Mouse (Mus musculus): Measurements from ENCODE around the gene Unc119b.
"Not testable (repeated sequence)": the region's sequence is repeated elsewhere in the genome, so short reads cannot be mapped to it uniquely, and the experiment has no call there.

Unc119b gene

GRCm38 (mm10) chr5:115091015-115091414 is 43.8 kb downstream of the Unc119b start:
- no peak for DNase-seq (ENCODE audit: low read depth, low spot score)

DNA sequence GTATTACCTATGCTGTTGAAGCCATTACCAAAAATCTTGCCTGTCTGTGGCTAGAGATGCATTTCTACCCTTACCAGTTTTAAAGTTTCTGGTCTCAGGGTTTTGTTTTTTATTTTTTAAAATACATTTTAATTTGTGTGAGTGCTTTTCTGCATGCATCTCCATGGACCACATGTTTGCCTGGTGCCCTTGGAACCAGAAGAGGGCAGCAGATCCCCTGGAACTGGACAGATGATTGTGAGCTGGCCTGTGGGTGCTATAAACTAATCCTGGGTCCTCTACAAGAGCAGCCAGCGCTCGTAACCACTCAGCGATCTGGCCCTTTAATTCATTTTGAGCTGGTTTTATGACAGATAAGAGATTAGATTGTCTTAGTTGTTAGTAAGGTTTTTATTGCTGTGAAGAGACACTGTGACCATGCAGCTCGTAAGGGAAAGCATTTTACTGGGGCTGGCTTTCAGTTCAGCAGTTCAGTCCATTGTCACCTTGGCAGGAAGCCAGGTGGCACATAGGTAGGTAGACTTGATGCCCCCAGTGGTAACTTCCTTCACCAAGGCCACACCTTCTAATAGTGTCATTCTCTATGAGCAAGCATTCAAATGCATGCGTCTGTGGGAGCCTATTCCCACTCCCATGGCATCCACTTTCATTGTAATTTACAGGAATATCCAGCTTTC is 45.0 kb downstream of the Unc119b start:
- DNase-seq (ENCODE audit: low read depth, low spot score): no peak

DNA sequence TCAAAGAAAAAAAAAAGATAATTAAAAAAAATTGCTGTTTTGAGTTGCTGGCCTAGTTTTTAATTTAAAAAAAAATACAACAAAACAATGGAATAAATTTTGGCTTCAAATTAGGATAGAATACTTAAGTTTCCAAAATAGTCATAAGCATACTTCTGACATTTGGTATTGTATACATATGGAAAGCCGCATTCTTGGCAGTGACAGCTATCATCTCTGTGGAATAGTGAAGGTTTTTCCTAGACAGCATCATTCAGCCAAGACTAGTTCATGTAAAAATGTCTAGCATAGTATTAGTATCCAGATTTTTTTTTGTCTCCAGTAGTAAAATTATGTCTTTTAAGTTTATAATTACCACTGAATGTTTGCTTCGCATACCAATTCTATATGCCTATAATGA is 49.1 kb downstream of the Unc119b start:
- no peak for DNase-seq (ENCODE audit: low read depth, low spot score)

DNA sequence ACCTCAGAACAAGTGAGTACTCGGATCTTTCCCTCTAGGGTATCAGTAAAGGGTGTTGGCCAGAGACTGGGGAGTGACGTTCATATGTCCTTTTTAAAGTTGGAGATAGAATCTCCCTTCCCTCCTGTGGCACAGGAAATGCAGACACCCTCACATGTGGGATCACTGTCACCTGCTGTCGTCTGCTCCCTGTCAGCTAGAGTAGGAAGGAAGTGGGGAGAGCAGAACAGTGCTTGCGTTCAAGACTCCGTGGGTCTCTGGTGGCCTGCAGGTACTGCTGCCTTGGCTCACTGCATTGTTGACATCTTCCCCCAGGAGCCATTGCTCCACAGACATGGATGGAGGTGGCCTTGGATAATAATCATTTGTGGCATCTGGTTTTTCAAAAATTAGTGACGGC is 51.3 kb downstream of the Unc119b start:
- no peak for DNase-seq (ENCODE audit: low read depth, low spot score)

DNA sequence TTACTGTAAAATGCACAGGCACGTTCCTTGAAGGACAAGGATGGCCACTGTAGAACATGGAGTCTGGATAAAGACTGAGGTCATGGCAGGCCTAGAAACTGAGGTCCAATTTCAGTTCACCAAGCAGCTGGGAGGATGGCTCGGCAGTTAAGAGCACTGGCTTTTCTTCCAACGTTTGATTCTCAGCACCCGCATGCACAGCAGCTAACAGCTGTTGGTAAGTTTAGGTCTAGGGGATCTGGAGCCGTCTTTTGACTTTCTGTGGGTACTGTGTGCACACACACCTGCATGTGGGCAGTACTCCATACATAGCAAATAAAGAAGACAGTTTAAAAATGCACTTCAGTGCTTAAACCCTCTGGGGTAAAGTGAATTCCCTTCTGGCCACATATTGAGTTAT is 53.1 kb downstream of the Unc119b start:
- DNase-seq (ENCODE audit: low read depth, low spot score): no peak

DNA sequence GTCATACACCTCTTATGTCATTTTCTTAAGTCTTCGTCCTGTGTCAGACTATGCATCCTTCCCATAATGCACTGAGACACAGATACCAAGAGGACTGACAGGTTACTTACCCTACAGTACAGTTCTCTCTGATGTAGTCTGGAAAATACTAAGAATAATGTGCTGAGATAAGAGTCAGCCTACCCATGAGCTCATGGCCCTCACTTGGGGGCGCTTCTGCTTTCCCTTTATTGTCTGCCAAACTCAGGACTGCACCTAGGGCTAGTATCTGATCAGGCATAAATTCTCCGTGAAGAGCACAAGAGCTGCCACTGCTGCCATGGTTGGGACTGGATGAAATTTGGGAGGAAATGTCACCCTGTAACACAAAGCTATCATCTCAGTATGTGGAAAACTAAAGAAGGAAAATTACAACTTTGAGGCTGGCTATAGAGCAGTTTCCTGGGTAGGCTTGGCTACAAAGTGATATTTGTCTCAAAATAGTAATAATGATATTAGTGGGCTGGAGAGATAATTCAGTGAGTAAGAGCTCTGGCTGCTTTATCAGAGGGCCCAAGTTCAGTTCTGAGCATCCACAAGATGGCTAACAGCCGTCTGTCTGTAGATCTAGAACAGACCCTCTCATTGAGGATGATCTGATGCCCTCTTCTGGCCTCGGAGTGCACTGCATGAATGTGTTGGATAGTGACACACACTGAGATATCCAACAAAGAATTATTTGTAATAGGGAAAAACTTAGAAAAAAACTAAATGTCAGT is 58.5 kb downstream of the Unc119b start:
- peak; percentile 46 for DNase-seq (ENCODE audit: low read depth, low spot score)

- DNase-seq (ENCODE audit: low read depth, low spot score): no peak
These were observed 60.0 kb downstream of the Unc119b start for GRCm38 (mm10) chr5:115074749-115075148.

DNA sequence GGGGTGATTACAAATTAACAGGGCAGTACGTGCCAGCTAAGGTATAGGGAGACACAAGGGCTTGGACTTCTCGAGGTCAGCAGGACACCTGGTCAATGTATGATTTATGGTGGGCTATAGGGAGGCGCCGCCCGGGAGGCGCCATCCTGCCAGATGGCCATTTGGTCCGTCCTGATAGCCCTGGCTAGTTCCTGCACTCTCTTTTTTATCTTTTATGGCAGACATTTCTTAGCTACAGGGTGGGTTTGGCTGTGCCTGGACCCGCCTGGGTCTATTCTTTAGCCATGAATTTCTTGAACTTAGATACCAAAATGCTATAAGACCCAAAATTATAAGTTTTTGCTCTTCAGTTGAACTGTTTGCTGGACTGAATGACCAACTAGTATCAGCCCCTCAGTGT is 61.5 kb downstream of the Unc119b start:
- DNase-seq (ENCODE audit: low read depth, low spot score): not testable (repeated sequence)
